Mouse (Mus musculus): Measurements from ENCODE around the gene Rab43. TPM values are rescaled to one million over a fixed set of nuclear protein-coding genes. Genes with fewer than 3 reads are reported as not detected.
A peak's percentile ranks its signal among the peaks of the same experiment; 100 is the strongest.

Gene Rab43
- total RNA-seq, 2 experiments from 2014 or later, result 15.5 to 16.7 TPM

GRCm38 (mm10) chr6:87748078-87748477, 63.9 kb downstream of the Rab43 start:
- DNase-seq, result no peak

- no peak for DNase-seq
These were observed 65.1 kb downstream of the Rab43 start for GRCm38 (mm10) chr6:87746849-87747248.

GRCm38 (mm10) chr6:87746059-87746458, 65.9 kb downstream of the Rab43 start:
- no peak for DNase-seq

- no peak for DNase-seq
These were observed 66.7 kb downstream of the Rab43 start for GRCm38 (mm10) chr6:87745301-87745700.

- no peak for DNase-seq
These were observed 67.3 kb downstream of the Rab43 start for GRCm38 (mm10) chr6:87744632-87745031.

- no peak for DNase-seq
These were observed 68.7 kb downstream of the Rab43 start for GRCm38 (mm10) chr6:87743281-87743680.

GRCm38 (mm10) chr6:87742804-87743203, 69.2 kb downstream of the Rab43 start:
- peak in 1 of 2 experiments; percentile 8 for DNase-seq

GRCm38 (mm10) chr6:87741978-87742377, 70.0 kb downstream of the Rab43 start:
- DNase-seq, result no peak

GRCm38 (mm10) chr6:87740496-87740895, 71.5 kb downstream of the Rab43 start:
- DNase-seq, result no peak

- DNase-seq, result no peak
These were observed 72.1 kb downstream of the Rab43 start for GRCm38 (mm10) chr6:87739898-87740297.

Other genes starting within 250 kb of the Rab43 start
- under 1 TPM in 1 of 2 experiments, not detected in 1; 0.25 TPM for gene Prokr1, start 221.4 kb downstream of the Rab43 start, total RNA-seq (2021)
- 1 to 10 TPM; 6.2 to 6.5 TPM for gene Aplf, start 140.0 kb downstream of the Rab43 start, total RNA-seq (2021)
- 1 to 10 TPM; 3.8 to 5.8 TPM for gene Efcc1, start 81.3 kb downstream of the Rab43 start, total RNA-seq (2021)
- gene Gp9, start 34.1 kb downstream of the Rab43 start, total RNA-seq (2021), result 1 to 10 TPM in 1 of 2 experiments, under 1 TPM in 1; 0.82 to 1.5 TPM
- 1 to 10 TPM; 1.8 to 3.4 TPM for gene Gm45140, start 23.6 kb upstream of the Rab43 start, total RNA-seq (2021)
- gene Isy1, start 26.6 kb upstream of the Rab43 start, total RNA-seq (2021), result 10 to 100 TPM; 29.6 to 30.0 TPM
- 100 to 1,000 TPM; 254 to 269 TPM for gene Cnbp, start 38.9 kb upstream of the Rab43 start, total RNA-seq (2021)
- 100 to 1,000 TPM; 238 to 252 TPM for gene Copg1, start 75.7 kb upstream of the Rab43 start, total RNA-seq (2021)
- 10 to 100 TPM; 24.3 to 28.4 TPM for gene Hmces, start 101.8 kb upstream of the Rab43 start, total RNA-seq (2021)
- 10 to 100 TPM; 63.5 to 71.7 TPM for gene H1fx, start 169.5 kb upstream of the Rab43 start, total RNA-seq (2021)
- 100 to 1,000 TPM; 312 to 316 TPM for gene Rab7, start 233.1 kb upstream of the Rab43 start, total RNA-seq (2021)